Comparison of ENCODE assay signal across 9 mouse cellular contexts in the genomic region with DNA sequence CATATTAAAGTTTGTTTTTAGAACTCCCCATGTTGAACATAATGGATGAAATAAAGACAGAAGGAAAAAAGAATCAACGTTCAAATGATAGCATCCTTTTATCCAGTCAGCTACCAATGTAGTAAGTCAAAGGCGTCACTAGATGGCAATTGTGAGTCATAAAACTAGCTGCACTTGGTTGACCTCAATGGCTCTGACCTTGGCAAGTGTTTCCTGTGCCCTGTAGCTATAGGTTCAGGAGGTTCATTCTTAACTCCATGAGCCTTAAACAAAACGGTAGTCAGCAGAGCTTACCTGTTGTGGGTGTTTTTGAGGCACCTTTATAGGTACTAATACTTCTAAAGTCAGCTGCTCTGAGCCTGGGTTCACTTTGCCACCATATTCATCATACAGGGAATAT.
DNase-seq lines count a peak whose midpoint lies in the region.
"Had no signal": no experiment of that assay in that cellular context is flagged by ENCODE, and none has a peak within 500 bp of the region (broad histone marks: within the 10 kb centered on the region; RNA-seq: fewer than 3 reads in every experiment).

No protein-coding gene starts in this region.

- H3K27me3 ChIP-seq in embryonic facial prominence, embryonic 10.5 days (replicated peaks; ENCODE audit: low read depth, poor library complexity, severe bottlenecking): no peaks in the 10 kb centered on the region

- H3K27ac ChIP-seq in embryonic facial prominence, embryonic 10.5 days (replicated peaks): no peak overlapping the region
- H3K27ac ChIP-seq: limb, embryonic 13.5 days had no signal

- peak; percentile 45 for DNase-seq in heart, adult 8-10 months (ENCODE audit: low spot score)
- DNase-seq in heart, adult 11 months: no peak
- DNase-seq in 3134 (ENCODE audit: extremely low read depth, insufficient read length, low spot score): peak; percentile 20
- peak; percentile 12 for DNase-seq in MEL-GATA-1-ER (ENCODE audit: extremely low read depth, low read depth)
- DNase-seq in embryonic facial prominence, embryonic 10.5 days (ENCODE audit: low spot score): peak; percentile 12
- DNase-seq in kidney, postnatal 36 days: peak; percentile 43 to 53
- DNase-seq in right cerebral cortex, postnatal 4 days: peak; percentile 2
- no peak for DNase-seq in ovary, adult 18-20 months (ENCODE audit: low spot score)

- no peaks in the 10 kb centered on the region for H3K9me3 ChIP-seq in embryonic facial prominence, embryonic 10.5 days
- H3K9me3 ChIP-seq: limb, embryonic 13.5 days had no signal

- no peak overlapping the region for H3K4me3 ChIP-seq in embryonic facial prominence, embryonic 10.5 days
- H3K4me3 ChIP-seq: limb, embryonic 13.5 days had no signal

- H3K36me3 ChIP-seq in embryonic facial prominence, embryonic 10.5 days (replicated peaks): no peaks in the 10 kb centered on the region
- H3K36me3 ChIP-seq: limb, embryonic 13.5 days had no signal

- WGBS in embryonic facial prominence, embryonic 10.5 days: 18% methylated on average over 3 of the region's 3 CpGs

- no peaks in the 10 kb centered on the region for H3K4me1 ChIP-seq in embryonic facial prominence, embryonic 10.5 days

Comparison
In these comparisons a context has a peak if more than half of its experiments do, and no peak if none do; other contexts are left out.
1. DNase-seq: peak in heart, adult 8-10 months (single experiment), 3134 (single experiment), MEL-GATA-1-ER (single experiment), embryonic facial prominence, embryonic 10.5 days (single experiment), kidney, postnatal 36 days (2 of 2) and right cerebral cortex, postnatal 4 days (single experiment); none in heart, adult 11 months (single experiment) and ovary, adult 18-20 months (single experiment).